Mouse (Mus musculus) limb, embryonic 15.5 days (tissue): ENCODE data around the gene Tmem39a. TPM values are rescaled to one million over a fixed set of nuclear protein-coding genes. Genes with fewer than 3 reads are reported as not detected.

Experiments
- ATAC-seq: fragments of 200-750 bp; cut with Nextera tagmentation; 2 replicates; pipeline ENCODE4 v1.8.0; 2017; ENCODE audit warnings: low read depth, moderate TSS enrichment; ENCODE audit not compliant: insufficient number of reproducible peaks, low FRiP score, low TSS enrichment
- H3K27ac ChIP-seq: fragments of 300-500 bp; sonication (generic); 2 replicates; pipeline ENCODE4 v1.5.1; 2015; ENCODE audit warnings: moderate library complexity, mild to moderate bottlenecking, inconsistent platforms
- H3K27me3 ChIP-seq: fragments of 300-500 bp; sonication (generic); 2 replicates; pipeline ENCODE4 v1.6.1; 2015; ENCODE audit warnings: inconsistent platforms
- H3K36me3 ChIP-seq: fragments of 300-500 bp; sonication (generic); 2 replicates; pipeline ENCODE4 v1.6.1; 2015; ENCODE audit warnings: inconsistent platforms
- H3K4me1 ChIP-seq: fragments of 300-500 bp; sonication (generic); 2 replicates; pipeline ENCODE4 v1.6.1; 2015; ENCODE audit warnings: inconsistent platforms
- H3K4me2 ChIP-seq: fragments of 300-500 bp; sonication (generic); 2 replicates; pipeline ENCODE4 v1.6.1; 2015; ENCODE audit warnings: mild to moderate bottlenecking, inconsistent platforms
- H3K4me3 ChIP-seq: fragments of 300-500 bp; sonication (generic); 2 replicates; pipeline ENCODE4 v1.5.1; 2015; ENCODE audit warnings: mild to moderate bottlenecking, inconsistent platforms
- H3K9ac ChIP-seq: fragments of 300-500 bp; sonication (generic); 2 replicates; pipeline ENCODE4 v1.6.1; 2015; ENCODE audit warnings: inconsistent platforms
- H3K9me3 ChIP-seq: fragments of 300-500 bp; sonication (generic); 2 replicates; pipeline ENCODE4 v1.6.1; 2016; ENCODE audit warnings: inconsistent platforms
- WGBS: fragments of 180-500 bp; shearing (Covaris S2); methylation state at CpG from one replicate; pipeline ENCODE4 v1.1.7; 2015; 5-methylcytosine and 5-hydroxymethylcytosine counted together
- polyA plus RNA-seq: library from polyadenylated mRNA; unstranded; fragments of >200 nt; fragmentation: Nextera tagmentation; extraction: Ambion mirVana; gene quantifications from 2 replicates; pipeline ENCODE4 v1.2.1, GENCODE M21; 2015

The Tmem39a gene
- polyA plus RNA-seq, 1 experiment from 2014 or later: 161 TPM

DNA sequence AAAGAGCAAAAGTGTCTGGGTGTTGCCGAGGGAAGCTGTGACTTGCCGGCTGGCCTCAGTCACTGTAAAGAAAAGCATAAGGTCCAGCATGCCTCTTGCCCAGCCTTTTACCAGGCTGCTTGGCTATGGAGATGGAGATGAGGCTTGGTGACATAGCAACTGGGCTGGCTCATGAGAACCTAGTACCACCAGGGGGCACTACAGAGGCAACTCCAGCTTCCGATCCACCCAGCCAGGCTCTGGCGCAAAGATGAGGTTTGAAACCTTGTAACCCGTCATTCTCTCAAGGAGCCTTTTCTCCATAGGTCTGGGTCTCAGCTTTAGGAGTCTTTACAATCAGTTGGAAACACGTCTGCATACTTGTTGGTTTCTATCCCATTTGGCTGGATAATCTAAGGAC, 60.6 kb downstream of the Tmem39a start:
- Histone ChIP-seq H3K4me1 (no peaks in the 10 kb centered on the region), H3K36me3 (peaks cover 29% of the 10 kb centered on the region), H3K9me3 (no peaks in the 10 kb centered on the region), H3K27ac (no peak overlapping the region), H3K4me2 (no peak overlapping the region), H3K9ac (no peak overlapping the region), H3K27me3 (no peaks in the 10 kb centered on the region), H3K4me3 (no peak overlapping the region)
- no peak for ATAC-seq
- WGBS: 13% methylated on average over 6 of the region's 6 CpGs

DNA sequence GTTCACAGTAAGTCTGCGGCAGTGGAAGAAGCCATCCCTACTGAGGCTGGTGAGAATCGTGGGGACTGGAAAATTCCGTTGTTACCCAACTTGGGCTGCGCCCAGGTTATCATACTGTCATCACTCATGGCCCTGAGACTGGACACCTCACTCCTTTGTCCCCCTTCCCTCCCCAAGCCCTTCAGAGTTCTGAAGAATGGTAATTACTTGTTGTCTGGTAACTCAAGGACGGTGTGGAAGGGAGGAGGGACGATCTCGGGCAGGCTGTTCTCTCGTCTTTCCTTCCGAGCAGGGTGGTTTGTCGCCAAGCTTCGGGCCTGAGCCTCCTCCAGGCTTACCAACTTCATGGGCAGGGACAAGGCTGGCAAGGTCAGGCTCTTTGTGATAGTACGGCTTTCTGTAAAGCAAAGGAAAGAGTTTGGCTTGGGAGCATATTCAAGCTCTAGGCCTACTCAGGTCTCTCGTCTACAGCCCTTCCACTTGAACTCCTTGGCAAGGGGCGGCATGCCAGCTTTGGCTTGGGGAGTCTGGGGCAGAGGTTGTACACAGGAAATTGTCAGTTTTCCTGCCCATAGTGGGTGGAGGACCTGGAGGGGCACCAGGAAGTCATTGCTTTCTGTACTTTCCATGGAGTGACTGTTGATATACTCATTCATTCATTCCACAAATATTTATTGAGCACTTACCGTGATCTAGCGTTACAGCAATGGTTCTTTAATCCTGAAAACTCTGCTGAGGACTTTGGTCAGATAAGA, 62.4 kb downstream of the Tmem39a start:
- Histone ChIP-seq H3K36me3 (peaks cover 37% of the 10 kb centered on the region), H3K27me3 (no peaks in the 10 kb centered on the region), H3K4me3 (no peak overlapping the region), H3K9ac (no peak overlapping the region), H3K4me2 (no peak overlapping the region), H3K4me1 (no peaks in the 10 kb centered on the region), H3K9me3 (no peaks in the 10 kb centered on the region), H3K27ac (no peak overlapping the region)
- no peak for ATAC-seq
- 90% methylated on average over 16 of the region's 16 CpGs for WGBS

DNA sequence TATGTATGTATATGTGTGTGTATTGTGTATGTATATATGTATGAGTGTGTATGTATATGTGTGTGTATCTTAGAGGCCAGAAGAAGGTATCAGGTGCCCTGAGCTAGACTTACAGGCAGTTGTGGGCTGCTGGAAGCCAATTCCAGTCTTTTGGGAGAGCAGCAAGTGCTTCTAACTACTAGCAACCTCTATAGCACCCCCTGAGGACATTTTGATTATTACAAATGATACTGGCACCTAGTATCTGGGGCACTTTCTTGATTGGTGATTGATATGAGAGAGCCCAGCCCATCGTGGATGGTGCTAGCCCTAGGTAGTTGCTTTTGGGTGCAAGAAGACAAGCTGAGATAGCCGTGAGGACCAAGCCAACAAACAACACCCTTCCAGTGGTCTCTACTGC, 63.8 kb downstream of the Tmem39a start:
- Histone ChIP-seq H3K9ac (no peak overlapping the region), H3K27ac (no peak overlapping the region), H3K4me1 (no peaks in the 10 kb centered on the region), H3K36me3 (peaks cover 33% of the 10 kb centered on the region), H3K9me3 (no peaks in the 10 kb centered on the region), H3K4me2 (no peak overlapping the region), H3K4me3 (no peak overlapping the region), H3K27me3 (no peaks in the 10 kb centered on the region)
- 74% methylated on average over 2 of the region's 2 CpGs for WGBS
- no peak for ATAC-seq

DNA sequence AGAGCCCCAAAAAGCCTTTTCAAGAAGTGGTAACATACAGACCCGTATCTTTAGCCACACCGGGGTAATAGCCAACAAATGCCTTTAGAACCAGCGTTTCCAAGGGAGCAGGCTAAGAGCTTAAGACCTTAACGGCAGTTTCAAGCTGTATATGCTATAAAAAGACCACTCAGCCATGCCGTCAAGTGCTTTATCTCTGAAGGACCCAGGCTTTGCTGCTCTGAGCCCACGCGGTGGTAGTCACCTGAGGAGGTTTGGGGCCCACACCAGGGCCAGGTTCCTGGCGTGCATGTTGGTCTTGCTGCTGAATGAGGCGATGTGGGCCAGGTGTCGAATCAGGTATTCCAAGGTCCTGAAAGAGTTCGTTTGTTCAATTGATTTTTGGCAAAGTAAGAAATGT, 65.8 kb downstream of the Tmem39a start:
- Histone ChIP-seq H3K4me3 (no peak overlapping the region), H3K4me1 (no peaks in the 10 kb centered on the region), H3K27me3 (no peaks in the 10 kb centered on the region), H3K27ac (no peak overlapping the region), H3K9ac (no peak overlapping the region), H3K9me3 (no peaks in the 10 kb centered on the region), H3K4me2 (no peak overlapping the region), H3K36me3 (peaks cover 25% of the 10 kb centered on the region)
- ATAC-seq: no peak
- WGBS: 74% methylated on average over 11 of the region's 11 CpGs

DNA sequence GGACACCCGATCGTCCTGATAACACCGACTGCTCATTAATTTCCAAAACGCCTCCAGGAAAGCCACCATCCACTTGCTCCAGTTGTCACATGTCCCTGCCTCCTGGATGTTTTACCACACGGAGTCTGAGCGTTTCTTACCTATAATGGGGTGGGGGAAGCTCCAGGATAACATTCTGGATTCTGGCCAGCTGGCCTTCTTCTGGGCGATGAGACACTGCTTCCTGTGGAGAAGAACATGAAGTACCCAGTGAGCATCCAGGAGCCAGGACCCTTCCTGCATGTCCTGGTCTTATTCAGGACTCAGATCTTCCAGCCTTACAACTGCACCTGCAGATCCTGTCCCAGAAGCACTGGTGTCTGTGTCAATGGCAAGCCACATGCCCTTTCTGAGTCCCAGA, 66.9 kb downstream of the Tmem39a start:
- Histone ChIP-seq H3K4me2 (no peak overlapping the region), H3K27me3 (no peaks in the 10 kb centered on the region), H3K4me1 (no peaks in the 10 kb centered on the region), H3K9ac (no peak overlapping the region), H3K9me3 (no peaks in the 10 kb centered on the region), H3K36me3 (peaks cover 23% of the 10 kb centered on the region), H3K27ac (no peak overlapping the region), H3K4me3 (no peak overlapping the region)
- 77% methylated on average over 7 of the region's 7 CpGs for whole genome bisulfite sequencing
- ATAC-seq: no peak

DNA sequence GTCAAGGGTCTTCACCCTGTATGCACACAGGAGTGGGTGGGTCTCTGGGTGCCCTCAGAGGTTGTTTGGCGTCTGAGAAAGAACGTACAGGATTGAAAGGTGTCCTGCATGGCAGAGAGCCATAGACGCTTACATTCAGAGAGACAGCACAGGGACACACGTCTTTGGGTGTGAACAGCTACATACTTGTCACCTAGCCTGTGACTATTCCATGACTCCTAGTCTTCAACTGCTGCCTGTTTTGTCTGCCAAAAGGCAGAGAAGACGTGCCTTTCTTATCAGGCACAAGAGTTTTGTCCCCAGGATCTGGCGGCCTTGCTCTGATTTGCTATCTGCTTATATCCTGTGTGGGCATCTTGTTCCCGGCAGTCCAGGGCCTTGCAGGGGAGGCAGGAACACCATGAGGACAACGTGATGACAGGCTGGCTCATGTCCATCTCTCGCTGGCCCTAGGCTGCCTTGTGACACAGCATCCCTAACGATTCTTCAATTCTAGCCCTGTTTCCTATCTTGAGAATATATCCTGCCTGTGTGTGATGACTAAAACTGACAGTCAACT, 67.4 kb downstream of the Tmem39a start:
- H3K4me3 ChIP-seq: no peak overlapping the region
- 74% methylated on average over 10 of the region's 10 CpGs for WGBS
- no peaks in the 10 kb centered on the region for H3K9me3 ChIP-seq
- no peaks in the 10 kb centered on the region for H3K4me1 ChIP-seq
- no peak overlapping the region for H3K9ac ChIP-seq
- H3K36me3 ChIP-seq: peaks cover 18% of the 10 kb centered on the region
- no peak for ATAC-seq
- H3K27me3 ChIP-seq: no peaks in the 10 kb centered on the region
- no peak overlapping the region for H3K4me2 ChIP-seq
- H3K27ac ChIP-seq: no peak overlapping the region

DNA sequence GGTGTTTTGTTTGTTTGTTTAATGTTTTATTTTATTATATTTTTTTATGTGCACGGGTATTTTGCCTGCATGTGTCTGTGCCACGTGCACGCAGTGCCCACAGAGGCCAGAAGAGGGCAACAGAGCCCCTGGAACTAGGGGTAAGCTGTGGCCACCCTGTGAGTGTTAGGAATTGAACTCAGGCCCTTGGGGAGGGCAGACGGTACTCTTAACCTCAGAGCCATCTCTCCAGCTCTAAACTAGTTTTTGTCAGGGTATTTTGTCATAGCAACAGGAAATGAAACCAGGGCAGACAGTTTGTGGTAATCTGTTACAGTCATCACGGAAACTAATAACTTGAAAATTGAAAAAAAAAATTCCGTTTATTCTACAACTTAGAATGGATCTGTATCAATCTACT, 73.6 kb downstream of the Tmem39a start:
- H3K4me2 ChIP-seq: no peak overlapping the region
- H3K36me3 ChIP-seq: peaks cover 7% of the 10 kb centered on the region; the same call in 1 of the 2 replicates
- ATAC-seq: no peak
- H3K9me3 ChIP-seq: no peaks in the 10 kb centered on the region
- H3K4me3 ChIP-seq: no peak overlapping the region
- WGBS: 60% methylated on average over 6 of the region's 6 CpGs
- H3K9ac ChIP-seq: no peak overlapping the region
- no peaks in the 10 kb centered on the region for H3K4me1 ChIP-seq
- no peaks in the 10 kb centered on the region for H3K27me3 ChIP-seq
- H3K27ac ChIP-seq: no peak overlapping the region

DNA sequence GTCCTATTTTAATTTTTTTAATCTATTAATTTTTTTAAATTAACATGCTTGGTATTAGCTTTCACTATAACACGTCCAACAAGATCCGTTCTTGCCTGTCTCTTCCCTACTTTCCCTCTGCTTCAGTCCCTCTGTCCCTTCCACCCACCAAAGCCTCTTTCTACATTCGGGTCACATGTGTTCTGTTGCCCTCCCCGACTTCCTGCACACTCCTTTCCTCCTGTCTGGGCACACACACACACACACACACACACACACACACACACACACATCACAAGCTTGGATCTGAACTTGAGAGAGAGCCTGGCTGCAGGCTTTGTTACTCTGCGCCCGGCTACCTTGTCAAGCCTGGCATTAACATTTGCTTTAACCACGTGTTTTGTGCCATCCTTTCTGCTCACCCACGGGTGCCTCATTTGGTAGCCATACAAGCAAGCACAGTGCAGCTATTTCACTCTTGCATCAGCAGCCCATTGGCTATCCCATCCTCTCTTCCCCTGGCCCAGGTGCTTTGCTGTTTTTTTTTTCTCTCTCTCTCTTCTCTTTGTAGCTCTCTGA, 77.4 kb downstream of the Tmem39a start:
- peaks cover 16% of the 10 kb centered on the region; the same call in 1 of the 2 replicates for H3K36me3 ChIP-seq
- no peaks in the 10 kb centered on the region for H3K27me3 ChIP-seq
- no peak for ATAC-seq
- H3K4me1 ChIP-seq: no peaks in the 10 kb centered on the region
- H3K27ac ChIP-seq: no peak overlapping the region
- 74% methylated on average over 8 of the region's 8 CpGs for WGBS
- no peak overlapping the region for H3K4me2 ChIP-seq
- no peak overlapping the region for H3K4me3 ChIP-seq
- H3K9me3 ChIP-seq: no peaks in the 10 kb centered on the region
- no peak overlapping the region for H3K9ac ChIP-seq

DNA sequence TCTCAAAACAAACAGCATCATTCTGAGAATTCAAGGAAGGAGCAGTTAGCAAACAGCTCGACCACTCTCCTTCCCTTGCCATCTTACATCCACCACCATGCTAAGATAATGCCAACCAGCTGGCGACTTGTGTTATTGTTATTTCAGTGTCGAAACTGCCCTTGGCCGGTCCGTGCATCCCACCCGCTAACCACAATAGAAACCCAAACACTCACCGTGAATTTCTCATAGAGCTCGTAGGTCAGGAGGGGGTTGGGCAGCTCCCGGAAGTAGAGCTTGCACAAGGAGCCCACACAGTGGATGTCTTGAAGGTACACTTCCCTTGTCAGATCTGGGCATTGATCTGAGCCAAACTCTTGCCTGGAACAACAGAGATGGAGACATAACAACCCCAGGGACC, 78.2 kb downstream of the Tmem39a start:
- ATAC-seq: no peak
- no peak overlapping the region for H3K4me3 ChIP-seq
- no peaks in the 10 kb centered on the region for H3K4me1 ChIP-seq
- no peaks in the 10 kb centered on the region for H3K27me3 ChIP-seq
- WGBS: 74% methylated on average over 9 of the region's 9 CpGs
- no peak overlapping the region for H3K9ac ChIP-seq
- H3K4me2 ChIP-seq: no peak overlapping the region
- peaks cover 16% of the 10 kb centered on the region; the same call in 1 of the 2 replicates for H3K36me3 ChIP-seq
- H3K9me3 ChIP-seq: no peaks in the 10 kb centered on the region
- H3K27ac ChIP-seq: no peak overlapping the region

DNA sequence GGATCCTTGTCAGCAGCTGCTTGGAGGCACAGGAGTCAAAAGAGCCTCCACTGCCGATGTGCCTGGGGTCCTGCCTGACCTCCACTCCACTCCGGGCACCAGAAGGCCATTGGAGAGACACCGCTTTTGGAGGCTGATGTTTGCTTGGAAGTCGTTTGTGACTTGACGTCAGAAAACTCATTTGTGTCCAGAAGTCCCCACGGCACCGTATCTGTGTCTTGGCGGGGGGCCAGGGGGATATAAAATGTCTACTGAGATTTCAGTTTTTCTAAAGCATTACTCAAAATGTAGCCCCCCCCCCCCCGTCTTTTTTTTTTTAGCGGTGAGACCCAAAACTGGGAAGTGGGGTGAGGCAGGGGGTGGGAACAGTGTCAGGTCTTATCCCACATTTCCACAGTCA, 78.6 kb downstream of the Tmem39a start:
- H3K4me2 ChIP-seq: no peak overlapping the region
- no peak overlapping the region for H3K27ac ChIP-seq
- no peak for ATAC-seq

More for the DNA sequence above, 78.6 kb downstream of the Tmem39a start:
- H3K36me3 ChIP-seq: peaks cover 16% of the 10 kb centered on the region; the same call in 1 of the 2 replicates
- no peaks in the 10 kb centered on the region for H3K4me1 ChIP-seq
- no peak overlapping the region for H3K4me3 ChIP-seq
- 52% methylated on average over 10 of the region's 10 CpGs for WGBS
- no peaks in the 10 kb centered on the region for H3K9me3 ChIP-seq
- no peak overlapping the region for H3K9ac ChIP-seq
- H3K27me3 ChIP-seq: no peaks in the 10 kb centered on the region
